Mouse (Mus musculus): ENCODE measurements around the gene Wnt7b. TPM values are rescaled to one million over a fixed set of nuclear protein-coding genes. Genes with fewer than 3 reads are reported as not detected.

Wnt7b gene
- polyA plus RNA-seq, 1 experiment from 2014 or later = 62.1 TPM

DNA sequence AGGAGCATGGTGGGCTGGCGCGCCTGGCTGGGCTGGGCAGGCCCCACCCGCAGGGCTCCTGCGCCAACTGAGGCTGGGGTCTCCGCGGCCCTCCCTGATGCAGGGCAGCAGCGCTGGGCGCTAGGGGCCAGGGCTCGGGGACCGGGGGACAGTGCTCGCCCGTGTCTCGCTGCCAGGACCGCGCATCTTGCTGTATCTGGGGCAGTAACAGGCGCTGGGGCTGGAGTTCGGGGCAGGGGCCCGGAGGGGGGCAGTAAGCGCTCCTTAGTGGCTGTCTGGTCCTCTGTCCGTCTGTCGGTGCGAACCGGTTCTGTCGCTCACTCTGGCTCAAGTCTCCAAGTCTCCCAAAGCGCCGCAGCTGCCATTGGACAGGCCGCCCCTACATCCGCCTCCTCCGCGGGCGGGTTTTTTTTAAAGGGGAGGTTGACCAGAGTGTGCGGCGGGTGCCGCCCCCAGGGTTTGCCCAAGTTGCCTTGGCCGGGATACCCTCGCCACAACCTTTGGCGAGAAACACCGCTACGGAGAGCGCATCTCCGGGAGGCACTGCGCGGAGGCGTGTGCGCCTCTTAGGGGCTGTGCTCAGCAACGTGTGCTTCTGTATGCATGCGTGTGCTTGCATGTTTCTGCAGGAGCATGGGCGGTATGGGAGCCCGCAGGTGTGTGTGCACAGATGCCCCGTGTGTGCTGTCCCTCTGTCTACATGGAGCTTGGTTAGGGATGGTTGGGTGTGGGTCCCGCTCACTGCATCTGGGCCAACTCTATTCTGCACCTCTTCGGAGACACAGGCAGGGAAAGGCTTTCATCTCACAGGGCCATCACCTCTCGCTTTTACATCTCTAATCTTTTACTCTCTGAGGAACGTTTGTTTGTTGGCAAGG is 4.5 kb downstream of the Wnt7b start:
- H3K9ac ChIP-seq = no peak overlapping the region
- no peak for ATAC-seq (ENCODE audit: insufficient number of reproducible peaks, low FRiP score, low TSS enrichment, low read depth)
- peak overlapping the region; percentile 55 for H3K4me2 ChIP-seq
- H3K27ac ChIP-seq = peak overlapping the region; percentile 17; the same call in 1 of the 2 replicates
- no peaks in the 10 kb centered on the region for H3K36me3 ChIP-seq
- peaks cover 63% of the 10 kb centered on the region for H3K4me1 ChIP-seq
- H3K27me3 ChIP-seq = peaks cover 99% of the 10 kb centered on the region
- 2% methylated on average over 54 of the region's 54 CpGs for WGBS
- no peaks in the 10 kb centered on the region for H3K9me3 ChIP-seq
- peak overlapping the region; percentile 34 for H3K4me3 ChIP-seq

- Histone ChIP-seq H3K27me3 (peaks cover 95% of the 10 kb centered on the region), H3K4me2 (peak overlapping the region; percentile 55), H3K4me1 (peaks cover 53% of the 10 kb centered on the region), H3K27ac (no peak overlapping the region), H3K4me3 (peak overlapping the region; percentile 34), H3K36me3 (no peaks in the 10 kb centered on the region), H3K9ac (no peak overlapping the region), H3K9me3 (no peaks in the 10 kb centered on the region)
- under 1% methylated on average over 59 of the region's 61 CpGs for WGBS
- no peak for ATAC-seq (ENCODE audit: insufficient number of reproducible peaks, low FRiP score, low TSS enrichment, low read depth)
Observed at GRCm38 (mm10) chr15:85576511-85577440, 5.5 kb downstream of the Wnt7b start.

DNA sequence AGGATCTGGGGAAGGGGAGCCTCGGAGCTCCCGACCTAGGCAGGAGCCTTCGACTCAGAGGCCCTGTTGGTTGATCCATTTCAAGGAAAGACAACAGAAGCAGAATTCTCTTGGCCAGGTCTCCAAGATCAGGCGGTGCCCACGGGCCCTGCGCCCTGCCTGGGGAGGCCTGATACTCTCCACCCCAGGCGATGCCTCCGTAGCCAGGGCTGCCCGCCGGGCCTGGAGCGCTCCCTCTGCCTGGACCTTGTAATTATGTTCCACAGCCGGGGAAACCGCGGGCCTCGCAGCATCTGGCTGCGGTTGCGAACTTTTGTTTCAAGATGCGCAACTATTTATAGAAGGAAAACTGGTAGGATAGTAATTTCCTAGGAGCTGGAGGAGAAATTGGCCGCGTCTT is 6.2 kb downstream of the Wnt7b start:
- peak overlapping the region; percentile 43; the same call in 1 of the 2 replicates for H3K27ac ChIP-seq
- WGBS = 2% methylated on average over 20 of the region's 20 CpGs
- H3K9ac ChIP-seq = 0 out of 2 replicates have a peak overlapping the region, but pooled peaks have one; percentile 2

DNA sequence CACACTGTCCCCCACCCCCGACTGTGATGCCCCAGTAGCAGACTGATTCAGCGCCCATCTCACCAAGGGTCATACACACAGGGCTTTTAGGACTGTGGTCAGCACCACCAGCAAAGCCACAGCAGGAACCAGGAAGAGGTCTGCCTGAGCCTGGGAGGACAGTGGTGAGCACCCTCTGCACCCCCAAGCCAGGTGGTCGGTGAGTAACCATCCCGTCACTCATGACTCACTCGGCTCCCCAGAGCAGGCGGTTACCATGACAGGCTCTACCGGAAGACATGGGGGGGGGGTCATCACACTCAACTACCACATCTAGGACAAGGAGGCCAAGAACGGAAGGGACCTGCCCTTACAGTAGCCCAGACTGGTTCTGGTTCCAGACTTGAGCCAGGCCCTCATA is 7.7 kb downstream of the Wnt7b start:
- no peak overlapping the region for H3K4me3 ChIP-seq
- H3K27ac ChIP-seq = no peak overlapping the region
- peaks cover 73% of the 10 kb centered on the region for H3K27me3 ChIP-seq
- peaks cover 35% of the 10 kb centered on the region for H3K4me1 ChIP-seq
- no peak for ATAC-seq (ENCODE audit: insufficient number of reproducible peaks, low FRiP score, low TSS enrichment, low read depth)
- H3K4me2 ChIP-seq = no peak overlapping the region
- no peaks in the 10 kb centered on the region for H3K9me3 ChIP-seq
- 79% methylated on average over 8 of the region's 8 CpGs for WGBS
- no peak overlapping the region for H3K9ac ChIP-seq
- H3K36me3 ChIP-seq = no peaks in the 10 kb centered on the region

More for the DNA sequence above, 6.2 kb downstream of the Wnt7b start:
- no peaks in the 10 kb centered on the region for H3K9me3 ChIP-seq
- H3K27me3 ChIP-seq = peaks cover 89% of the 10 kb centered on the region
- H3K4me2 ChIP-seq = peak overlapping the region; percentile 55
- no peaks in the 10 kb centered on the region for H3K36me3 ChIP-seq
- ATAC-seq (ENCODE audit: insufficient number of reproducible peaks, low FRiP score, low TSS enrichment, low read depth) = no peak
- H3K4me1 ChIP-seq = peaks cover 46% of the 10 kb centered on the region
- peak overlapping the region; percentile 34 for H3K4me3 ChIP-seq

- Histone ChIP-seq H3K9me3 (no peaks in the 10 kb centered on the region), H3K4me3 (no peak overlapping the region), H3K27ac (no peak overlapping the region), H3K4me2 (no peak overlapping the region), H3K9ac (no peak overlapping the region), H3K27me3 (peaks cover 69% of the 10 kb centered on the region), H3K36me3 (no peaks in the 10 kb centered on the region), H3K4me1 (peaks cover 39% of the 10 kb centered on the region)
- 55% methylated on average over 5 of the region's 5 CpGs for WGBS
- no peak for ATAC-seq (ENCODE audit: insufficient number of reproducible peaks, low FRiP score, low TSS enrichment, low read depth)
Observed at GRCm38 (mm10) chr15:85574086-85574485, 8.2 kb downstream of the Wnt7b start.

GRCm38 (mm10) chr15:85572619-85573254 is 9.5 kb downstream of the Wnt7b start:
- peaks cover 55% of the 10 kb centered on the region for H3K27me3 ChIP-seq
- ATAC-seq (ENCODE audit: insufficient number of reproducible peaks, low FRiP score, low TSS enrichment, low read depth) = no peak
- 66% methylated on average over 8 of the region's 8 CpGs for WGBS

GRCm38 (mm10) chr15:85569995-85570734 is 12.1 kb downstream of the Wnt7b start:
- Histone ChIP-seq H3K9me3 (no peaks in the 10 kb centered on the region), H3K4me3 (no peak overlapping the region), H3K4me2 (no peak overlapping the region), H3K27me3 (peaks cover 30% of the 10 kb centered on the region), H3K36me3 (no peaks in the 10 kb centered on the region), H3K4me1 (peaks cover 35% of the 10 kb centered on the region), H3K9ac (no peak overlapping the region), H3K27ac (no peak overlapping the region)
- ATAC-seq (ENCODE audit: insufficient number of reproducible peaks, low FRiP score, low TSS enrichment, low read depth) = no peak
- 79% methylated on average over 8 of the region's 8 CpGs for WGBS

More at GRCm38 (mm10) chr15:85572619-85573254, 9.5 kb downstream of the Wnt7b start:
- no peak overlapping the region for H3K27ac ChIP-seq
- no peaks in the 10 kb centered on the region for H3K36me3 ChIP-seq
- no peak overlapping the region for H3K4me3 ChIP-seq
- no peaks in the 10 kb centered on the region for H3K9me3 ChIP-seq
- H3K4me1 ChIP-seq = peaks cover 45% of the 10 kb centered on the region
- H3K4me2 ChIP-seq = no peak overlapping the region
- no peak overlapping the region for H3K9ac ChIP-seq

DNA sequence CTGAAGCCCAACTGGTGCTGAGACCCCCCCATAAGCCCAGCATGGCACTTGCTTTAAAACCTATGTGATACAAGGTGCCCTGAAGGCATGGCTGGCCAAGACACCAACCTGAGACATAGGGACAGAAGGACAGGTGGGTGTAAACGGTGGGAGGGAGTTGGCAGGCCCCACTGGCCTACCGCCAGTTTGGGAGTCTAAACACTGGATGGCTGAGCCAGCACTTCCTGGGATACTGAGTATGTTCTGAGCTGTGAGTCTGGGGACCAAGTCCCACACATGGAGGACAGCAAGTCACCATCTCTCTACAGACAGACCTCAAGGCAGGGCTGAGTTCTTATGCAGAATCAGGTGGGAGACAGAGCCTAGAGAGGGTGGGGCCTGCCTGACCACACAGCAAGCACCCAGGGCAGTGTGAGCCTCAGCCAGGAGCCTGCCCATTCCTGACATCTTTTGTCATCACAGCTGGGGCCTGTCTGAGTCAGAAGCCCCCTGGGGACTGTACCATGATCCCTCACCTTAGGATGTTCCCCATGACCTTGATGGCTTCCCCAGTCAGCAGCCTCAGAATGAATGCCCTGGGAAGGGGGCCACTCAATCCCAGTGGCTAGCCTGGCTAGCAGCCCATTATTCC is 13.0 kb downstream of the Wnt7b start:
- Histone ChIP-seq H3K9me3 (no peaks in the 10 kb centered on the region), H3K36me3 (no peaks in the 10 kb centered on the region), H3K4me3 (no peak overlapping the region), H3K27me3 (peaks cover 21% of the 10 kb centered on the region), H3K4me1 (peaks cover 34% of the 10 kb centered on the region), H3K9ac (no peak overlapping the region), H3K4me2 (no peak overlapping the region), H3K27ac (no peak overlapping the region)
- 54% methylated on average over 2 of the region's 2 CpGs for WGBS
- ATAC-seq (ENCODE audit: insufficient number of reproducible peaks, low FRiP score, low TSS enrichment, low read depth) = no peak

GRCm38 (mm10) chr15:85568402-85568801 is 13.9 kb downstream of the Wnt7b start:
- no peak for ATAC-seq (ENCODE audit: insufficient number of reproducible peaks, low FRiP score, low TSS enrichment, low read depth)

DNA sequence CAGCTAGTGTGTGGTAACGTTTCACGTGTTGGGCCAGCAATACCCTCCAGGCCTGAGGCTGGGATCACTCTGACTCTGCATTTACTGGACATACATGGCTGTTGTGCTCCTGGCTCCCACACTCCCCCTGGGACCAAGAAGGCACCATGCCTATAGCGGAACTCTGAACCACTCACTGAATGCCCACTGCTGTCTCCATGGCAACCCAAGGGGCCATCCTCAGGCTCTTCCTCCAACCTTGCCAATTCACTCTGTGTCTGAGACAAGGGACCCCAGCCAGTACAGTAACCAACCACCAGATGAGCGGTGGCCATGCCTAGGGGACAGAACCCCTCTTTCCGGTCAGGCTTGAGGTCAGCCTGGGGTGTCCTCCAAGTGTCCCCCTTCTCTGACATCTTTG is 17.3 kb downstream of the Wnt7b start:
- Histone ChIP-seq H3K27me3 (no peaks in the 10 kb centered on the region), H3K36me3 (no peaks in the 10 kb centered on the region), H3K4me1 (peaks cover 45% of the 10 kb centered on the region), H3K9ac (no peak overlapping the region), H3K4me2 (no peak overlapping the region), H3K4me3 (no peak overlapping the region), H3K9me3 (no peaks in the 10 kb centered on the region), H3K27ac (no peak overlapping the region)
- ATAC-seq (ENCODE audit: insufficient number of reproducible peaks, low FRiP score, low TSS enrichment, low read depth) = no peak
- WGBS = 78% methylated on average over 5 of the region's 5 CpGs

More at GRCm38 (mm10) chr15:85568402-85568801, 13.9 kb downstream of the Wnt7b start:
- Histone ChIP-seq H3K4me1 (peaks cover 39% of the 10 kb centered on the region), H3K27ac (no peak overlapping the region), H3K27me3 (peaks cover 12% of the 10 kb centered on the region), H3K36me3 (no peaks in the 10 kb centered on the region), H3K9me3 (no peaks in the 10 kb centered on the region), H3K4me2 (no peak overlapping the region), H3K9ac (no peak overlapping the region), H3K4me3 (no peak overlapping the region)
- 69% methylated on average over 3 of the region's 3 CpGs for WGBS

Measured in limb, embryonic 15.5 days (tissue).